Mouse (Mus musculus): ENCODE results near the gene Trp53i11.

The Trp53i11 gene

GRCm38 (mm10) chr2:93172460-93172859 is 14.9 kb upstream of the Trp53i11 start:
- DNase-seq: no peak

GRCm38 (mm10) chr2:93174159-93174558 is 13.2 kb upstream of the Trp53i11 start:
- DNase-seq: no peak

GRCm38 (mm10) chr2:93175278-93175677 is 12.1 kb upstream of the Trp53i11 start:
- DNase-seq: no peak

GRCm38 (mm10) chr2:93175721-93176120 is 11.6 kb upstream of the Trp53i11 start:
- DNase-seq: no peak

- DNase-seq: no peak
These were observed 11.1 kb upstream of the Trp53i11 start for GRCm38 (mm10) chr2:93176193-93176798.

GRCm38 (mm10) chr2:93176871-93177667 is 10.3 kb upstream of the Trp53i11 start:
- peak; percentile 20 for DNase-seq

- DNase-seq: no peak
These were observed 9.6 kb upstream of the Trp53i11 start for GRCm38 (mm10) chr2:93177668-93178312.

GRCm38 (mm10) chr2:93178313-93178677 is 9.1 kb upstream of the Trp53i11 start:
- no peak for DNase-seq

GRCm38 (mm10) chr2:93179603-93180002 is 7.7 kb upstream of the Trp53i11 start:
- no peak for DNase-seq

- peak; percentile 81 for DNase-seq
These were observed 7.1 kb upstream of the Trp53i11 start for GRCm38 (mm10) chr2:93180077-93180844.

- DNase-seq: peak; percentile 46
These were observed 4.5 kb upstream of the Trp53i11 start for GRCm38 (mm10) chr2:93182859-93183258.

- DNase-seq: no peak
These were observed 842 bp downstream of the Trp53i11 start for GRCm38 (mm10) chr2:93188020-93188760.

GRCm38 (mm10) chr2:93188761-93189458 is 1.6 kb downstream of the Trp53i11 start:
- DNase-seq: peak; percentile 40

GRCm38 (mm10) chr2:93190771-93191487 is 3.6 kb downstream of the Trp53i11 start:
- DNase-seq: no peak

- no peak for DNase-seq
These were observed 4.3 kb downstream of the Trp53i11 start for GRCm38 (mm10) chr2:93191488-93192181.

- no peak for DNase-seq
These were observed 4.8 kb downstream of the Trp53i11 start for GRCm38 (mm10) chr2:93192182-93192560.

GRCm38 (mm10) chr2:93192671-93193080 is 5.3 kb downstream of the Trp53i11 start:
- no peak for DNase-seq

GRCm38 (mm10) chr2:93193806-93194205 is 6.5 kb downstream of the Trp53i11 start:
- no peak for DNase-seq

- peak; percentile 86 for DNase-seq
These were observed 11.5 kb downstream of the Trp53i11 start for GRCm38 (mm10) chr2:93198846-93199245.

- no peak for DNase-seq
These were observed 12.2 kb downstream of the Trp53i11 start for GRCm38 (mm10) chr2:93199531-93199974.

Data from right cerebral cortex, postnatal 25 days (tissue).